11 mouse cellular contexts compared by ENCODE assay signal in genomic region chr16:32434066-32434465, GRCm38 (mm10). TPM values are rescaled to one million over a fixed set of nuclear protein-coding genes. Genes with fewer than 3 reads are reported as not detected.
DNase-seq lines count a peak whose midpoint lies in the region; ATAC-seq lines count a peak whose summit lies in the region.
"Had no signal": no experiment of that assay in that cellular context is flagged by ENCODE, and none has a peak within 500 bp of the region (broad histone marks: within the 10 kb centered on the region; RNA-seq: fewer than 3 reads in every experiment).

No protein-coding gene starts in this region.

- peaks cover 11% of the 10 kb centered on the region; the same call in 1 of the 2 replicates for H3K4me1 ChIP-seq in embryonic facial prominence, embryonic 14.5 days (ENCODE audit: control insufficient read depth, insufficient read depth, low read length)
- H3K4me1 ChIP-seq in embryonic facial prominence, embryonic 10.5 days = peaks cover 25% of the 10 kb centered on the region
- peaks cover 62% of the 10 kb centered on the region for H3K4me1 ChIP-seq in liver, embryonic 15.5 days (replicated peaks)
- peaks cover 22% of the 10 kb centered on the region for H3K4me1 ChIP-seq in midbrain, embryonic 13.5 days (replicated peaks)

- 58% methylated on average over 6 of the region's 6 CpGs for WGBS in embryonic facial prominence, embryonic 14.5 days
- WGBS in embryonic facial prominence, embryonic 10.5 days = 64% methylated on average over 6 of the region's 6 CpGs
- 9% methylated on average over 6 of the region's 6 CpGs for WGBS in liver, embryonic 15.5 days (ENCODE audit: insufficient replicate concordance)
- 72% methylated on average over 6 of the region's 6 CpGs for WGBS in midbrain, embryonic 13.5 days

- DNase-seq in embryonic facial prominence, embryonic 14.5 days (ENCODE audit: low spot score) = peak; percentile 24
- no peak for DNase-seq in embryonic facial prominence, embryonic 10.5 days (ENCODE audit: low spot score)
- peak; percentile 68 to 71 for DNase-seq in spleen, postnatal 36 days (ENCODE audit: low spot score in 2 of 2)
- no peak for DNase-seq in left cerebral cortex, adult 18-20 months (ENCODE audit: low spot score in 2 of 2)
- no peak for DNase-seq in urinary bladder, postnatal 4 days (ENCODE audit: low spot score in 2 of 2)
- DNase-seq: right cerebral cortex, postnatal 4 days had no signal

- no peaks in the 10 kb centered on the region for H3K9me3 ChIP-seq in embryonic facial prominence, embryonic 14.5 days (ENCODE audit: control insufficient read depth, low read length)
- no peaks in the 10 kb centered on the region for H3K9me3 ChIP-seq in embryonic facial prominence, embryonic 10.5 days
- H3K9me3 ChIP-seq in liver, embryonic 15.5 days (replicated peaks) = no peaks in the 10 kb centered on the region
- no peaks in the 10 kb centered on the region for H3K9me3 ChIP-seq in midbrain, embryonic 13.5 days

- H3K36me3 ChIP-seq in embryonic facial prominence, embryonic 14.5 days (ENCODE audit: control insufficient read depth, insufficient read depth, low read length) = no peaks in the 10 kb centered on the region
- no peaks in the 10 kb centered on the region; the same call in 1 of the 2 replicates for H3K36me3 ChIP-seq in embryonic facial prominence, embryonic 10.5 days (replicated peaks)
- peaks cover 20% of the 10 kb centered on the region for H3K36me3 ChIP-seq in liver, embryonic 15.5 days (replicated peaks)
- no peaks in the 10 kb centered on the region for H3K36me3 ChIP-seq in midbrain, embryonic 13.5 days

- no peaks in the 10 kb centered on the region for H3K27me3 ChIP-seq in embryonic facial prominence, embryonic 14.5 days (replicated peaks; ENCODE audit: control insufficient read depth, insufficient read depth, low read length)
- H3K27me3 ChIP-seq in embryonic facial prominence, embryonic 10.5 days (replicated peaks; ENCODE audit: low read depth, poor library complexity, severe bottlenecking) = no peaks in the 10 kb centered on the region
- no peaks in the 10 kb centered on the region for H3K27me3 ChIP-seq in liver, embryonic 15.5 days
- H3K27me3 ChIP-seq in midbrain, embryonic 13.5 days = no peaks in the 10 kb centered on the region

- no peak overlapping the region for H3K27ac ChIP-seq in embryonic facial prominence, embryonic 14.5 days (replicated peaks; ENCODE audit: low read depth, low read length)
- no peak overlapping the region for H3K27ac ChIP-seq in embryonic facial prominence, embryonic 10.5 days (replicated peaks)
- peak overlapping the region; percentile 45 for H3K27ac ChIP-seq in liver, embryonic 15.5 days (replicated peaks)
- H3K27ac ChIP-seq in midbrain, embryonic 13.5 days = no peak overlapping the region

- H3K9ac ChIP-seq in embryonic facial prominence, embryonic 14.5 days (ENCODE audit: low read depth, low read length) = no peak overlapping the region
- H3K9ac ChIP-seq in liver, embryonic 15.5 days = 0 out of 2 replicates have a peak overlapping the region, but pooled peaks have one; percentile 39
- H3K9ac ChIP-seq in midbrain, embryonic 13.5 days (replicated peaks) = no peak overlapping the region

- H3K4me3 ChIP-seq in embryonic facial prominence, embryonic 14.5 days (ENCODE audit: low read depth, low read length) = no peak overlapping the region
- no peak overlapping the region for H3K4me3 ChIP-seq in embryonic facial prominence, embryonic 10.5 days
- no peak overlapping the region for H3K4me3 ChIP-seq in liver, embryonic 15.5 days (replicated peaks)
- no peak overlapping the region for H3K4me3 ChIP-seq in midbrain, embryonic 13.5 days (replicated peaks)

- no peak for ATAC-seq in embryonic facial prominence, embryonic 14.5 days (ENCODE audit: low read depth)
- peak; percentile 76 for ATAC-seq in common myeloid progenitor, adult 5-6 weeks (replicated peaks; ENCODE audit: low read depth, poor library complexity, severe bottlenecking)
- no peak for ATAC-seq in liver, embryonic 15.5 days (ENCODE audit: insufficient read depth)
- ATAC-seq in midbrain, embryonic 13.5 days = no peak

- H3K4me2 ChIP-seq in embryonic facial prominence, embryonic 14.5 days (ENCODE audit: low read depth, low read length) = no peak overlapping the region
- peak overlapping the region; percentile 78 for H3K4me2 ChIP-seq in liver, embryonic 15.5 days
- H3K4me2 ChIP-seq in midbrain, embryonic 13.5 days (replicated peaks) = no peak overlapping the region

RNA-seq across cellular contexts. Expression of gene Pcyt1a, which starts 3.3 kb away (rescaled TPM):
- 43.2 and 45.7 TPM in 2 replicates for polyA plus RNA-seq in embryonic facial prominence, embryonic 14.5 days (2014; fragmentation: Nextera tagmentation; extraction: Ambion mirVana)
- polyA plus RNA-seq in embryonic facial prominence, embryonic 10.5 days (2016; fragmentation: Nextera tagmentation; extraction: Ambion mirVana) = 43.8 and 46.4 TPM in 2 replicates
- total RNA-seq in common myeloid progenitor, adult 5-6 weeks (2017) = 76.7 and 81.5 TPM in 2 replicates
- polyA plus RNA-seq in liver, embryonic 15.5 days (2015; fragmentation: Nextera tagmentation; extraction: Ambion mirVana) = 38.3 and 39.5 TPM in 2 replicates
- total RNA-seq in left cerebral cortex, adult 18-20 months (2021) = 10 to 100 TPM; 36.2 to 41.3 TPM
- 47.8 and 48.0 TPM in 2 replicates for polyA plus RNA-seq in midbrain, embryonic 13.5 days (2015; fragmentation: Nextera tagmentation; extraction: Ambion mirVana)

RNA-seq across cellular contexts. Expression of gene Tctex1d2, which starts 14.6 kb away (rescaled TPM):
- 29.2 and 30.4 TPM in 2 replicates for polyA plus RNA-seq in embryonic facial prominence, embryonic 14.5 days (2014; fragmentation: Nextera tagmentation; extraction: Ambion mirVana)
- 32.5 and 34.1 TPM in 2 replicates for polyA plus RNA-seq in embryonic facial prominence, embryonic 10.5 days (2016; fragmentation: Nextera tagmentation; extraction: Ambion mirVana)
- total RNA-seq in common myeloid progenitor, adult 5-6 weeks (2017) = 39.3 and 43.9 TPM in 2 replicates
- 4.6 and 5.0 TPM in 2 replicates for polyA plus RNA-seq in liver, embryonic 15.5 days (2015; fragmentation: Nextera tagmentation; extraction: Ambion mirVana)
- 10 to 100 TPM; 15.5 to 17.1 TPM for total RNA-seq in left cerebral cortex, adult 18-20 months (2021)
- 30.1 and 38.8 TPM in 2 replicates for polyA plus RNA-seq in midbrain, embryonic 13.5 days (2015; fragmentation: Nextera tagmentation; extraction: Ambion mirVana)

RNA-seq across cellular contexts. Expression of gene Tm4sf19, which starts 33.8 kb away (rescaled TPM):
- 0.14 TPM in 1 of 2 replicates, not detected in the other for polyA plus RNA-seq in embryonic facial prominence, embryonic 14.5 days (2014; fragmentation: Nextera tagmentation; extraction: Ambion mirVana)
- polyA plus RNA-seq in embryonic facial prominence, embryonic 10.5 days (2016; fragmentation: Nextera tagmentation; extraction: Ambion mirVana) = not detected in 2 replicates
- not detected in 2 replicates for total RNA-seq in common myeloid progenitor, adult 5-6 weeks (2017)
- polyA plus RNA-seq in liver, embryonic 15.5 days (2015; fragmentation: Nextera tagmentation; extraction: Ambion mirVana) = not detected in 2 replicates
- total RNA-seq in left cerebral cortex, adult 18-20 months (2021) = not detected
- polyA plus RNA-seq in midbrain, embryonic 13.5 days (2015; fragmentation: Nextera tagmentation; extraction: Ambion mirVana) = not detected in 2 replicates
- polyA plus RNA-seq: cortical plate, adult 2 months had no signal

RNA-seq across cellular contexts. Expression of gene Slc51a, which starts 53.6 kb away (rescaled TPM):
- 0.29 TPM in 2 replicates for polyA plus RNA-seq in embryonic facial prominence, embryonic 14.5 days (2014; fragmentation: Nextera tagmentation; extraction: Ambion mirVana)
- polyA plus RNA-seq in embryonic facial prominence, embryonic 10.5 days (2016; fragmentation: Nextera tagmentation; extraction: Ambion mirVana) = 0.24 and 0.39 TPM in 2 replicates
- total RNA-seq in common myeloid progenitor, adult 5-6 weeks (2017) = 0.92 TPM in 1 of 2 replicates, not detected in the other
- 0.37 and 0.56 TPM in 2 replicates for polyA plus RNA-seq in liver, embryonic 15.5 days (2015; fragmentation: Nextera tagmentation; extraction: Ambion mirVana)
- total RNA-seq in left cerebral cortex, adult 18-20 months (2021) = not detected
- polyA plus RNA-seq in midbrain, embryonic 13.5 days (2015; fragmentation: Nextera tagmentation; extraction: Ambion mirVana) = 0.27 and 0.39 TPM in 2 replicates
- total RNA-seq: left cerebral cortex, adult 8-10 months had no signal

Comparison
In these comparisons a context has a peak if more than half of its experiments do, and no peak if none do; other contexts are left out.
1. DNase-seq: peak in embryonic facial prominence, embryonic 14.5 days (single experiment) and spleen, postnatal 36 days (2 of 2); none in embryonic facial prominence, embryonic 10.5 days (single experiment), left cerebral cortex, adult 18-20 months (0 of 2) and urinary bladder, postnatal 4 days (0 of 2).